Mouse (Mus musculus): Measurements from ENCODE around the gene Ugt3a2.

Gene Ugt3a2

DNA sequence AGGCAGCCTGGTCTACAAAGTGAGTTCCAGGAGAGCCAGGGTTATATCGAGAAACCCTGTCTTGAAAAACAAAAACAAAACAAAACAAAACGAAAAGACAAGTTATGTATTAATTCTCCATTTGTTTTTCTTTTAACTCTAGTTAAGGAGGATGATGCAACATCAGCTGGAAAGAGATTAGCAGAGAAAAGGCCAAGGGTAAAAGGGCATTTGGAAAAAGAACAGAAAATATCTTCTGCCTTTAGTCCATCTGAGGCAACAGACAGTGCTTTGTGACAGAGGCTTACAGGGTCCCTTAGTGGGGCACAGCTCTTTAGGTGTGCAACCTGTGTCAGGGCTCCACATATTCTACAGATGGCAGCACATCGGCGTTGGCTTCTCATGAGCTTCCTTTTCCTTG lies at the start of gene Ugt3a2:
Ugt3a2 (plus strand) TSS at position 210 of the 400 bp plus-strand sequence.
- no peak for ATAC-seq (ENCODE audit: low TSS enrichment)

DNA sequence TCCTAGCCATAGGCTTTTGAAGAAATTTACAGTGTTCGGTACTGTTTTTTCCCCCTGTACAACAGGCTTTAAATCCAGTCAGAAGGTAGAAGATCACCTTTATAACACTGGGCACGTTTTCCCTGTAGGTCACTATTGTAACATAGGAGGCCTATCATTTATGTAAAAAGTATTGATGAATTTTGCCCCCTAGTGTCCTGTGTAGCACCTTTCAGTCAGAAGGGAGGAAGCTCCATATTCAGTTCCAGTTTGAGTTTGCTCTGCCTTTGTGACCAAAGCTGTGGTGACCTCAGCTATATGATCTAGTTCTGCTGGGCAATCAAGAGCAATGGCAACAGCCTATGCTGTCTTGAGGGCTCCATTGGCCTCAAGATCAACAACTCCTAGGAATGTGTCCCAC lies 45.7 kb upstream of the Ugt3a2 start:
- no peak for ATAC-seq (ENCODE audit: low TSS enrichment)

DNA sequence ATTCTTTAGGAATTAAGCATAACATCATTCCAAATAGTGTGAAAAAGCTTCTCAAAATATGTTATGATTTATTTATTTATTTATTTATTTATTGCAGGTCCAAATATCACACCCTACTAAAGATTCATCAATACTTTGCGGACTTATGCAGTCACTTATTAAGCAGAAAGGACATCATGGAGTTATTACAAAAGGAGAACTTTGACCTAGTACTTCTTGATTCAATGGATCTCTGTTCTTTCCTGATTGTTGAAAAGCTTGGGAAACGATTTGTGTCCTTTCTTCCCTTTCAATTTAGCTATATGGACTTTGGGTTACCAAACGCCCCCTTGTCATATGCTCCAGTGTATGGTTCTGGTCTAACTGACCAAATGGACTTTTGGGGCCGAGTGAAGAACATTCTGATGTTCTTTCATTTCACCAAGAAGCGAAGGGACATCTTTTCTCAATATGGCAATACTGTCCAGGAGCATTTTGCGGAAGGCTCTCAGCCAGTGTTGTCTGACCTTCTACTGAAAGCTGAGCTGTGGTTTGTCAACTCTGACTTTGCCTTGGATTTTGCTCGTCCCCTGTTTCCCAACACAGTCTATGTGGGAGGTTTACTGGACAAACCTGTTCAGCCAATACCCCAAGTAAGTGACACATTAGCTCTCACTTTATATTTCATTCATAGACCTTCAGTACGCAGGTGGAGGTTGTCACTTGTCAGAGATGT lies 29.2 kb upstream of the Ugt3a2 start:
- no peak for ATAC-seq (ENCODE audit: low TSS enrichment)

- ATAC-seq (ENCODE audit: low TSS enrichment) = no peak
These were observed 754 bp upstream of the Ugt3a2 start for GRCm38 (mm10) chr15:9334596-9334995.

DNA sequence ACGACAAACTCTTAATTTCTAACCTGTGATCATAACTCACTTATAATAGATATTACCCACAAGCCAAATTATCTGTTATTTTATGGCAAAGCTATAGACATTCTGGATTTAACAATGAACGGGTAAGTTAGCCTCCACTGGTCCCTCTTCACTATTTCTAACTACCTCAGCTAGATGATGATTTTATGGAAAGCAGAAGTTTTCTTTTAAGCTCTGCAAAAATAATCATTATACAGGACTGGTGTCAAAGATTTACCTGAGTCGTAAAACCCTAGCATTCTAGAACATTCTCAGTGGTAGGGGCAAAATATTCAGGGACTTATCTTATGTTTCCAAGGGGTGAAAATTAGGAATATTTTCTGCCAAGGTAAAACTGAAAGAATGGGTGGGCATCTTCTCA lies 1.3 kb downstream of the Ugt3a2 start:
- ATAC-seq (ENCODE audit: low TSS enrichment) = no peak

- ATAC-seq (ENCODE audit: low TSS enrichment) = no peak
These were observed 1.7 kb downstream of the Ugt3a2 start for GRCm38 (mm10) chr15:9337021-9337420.

- ATAC-seq (ENCODE audit: low TSS enrichment) = no peak
These were observed 13.4 kb downstream of the Ugt3a2 start for GRCm38 (mm10) chr15:9348739-9349138.

DNA sequence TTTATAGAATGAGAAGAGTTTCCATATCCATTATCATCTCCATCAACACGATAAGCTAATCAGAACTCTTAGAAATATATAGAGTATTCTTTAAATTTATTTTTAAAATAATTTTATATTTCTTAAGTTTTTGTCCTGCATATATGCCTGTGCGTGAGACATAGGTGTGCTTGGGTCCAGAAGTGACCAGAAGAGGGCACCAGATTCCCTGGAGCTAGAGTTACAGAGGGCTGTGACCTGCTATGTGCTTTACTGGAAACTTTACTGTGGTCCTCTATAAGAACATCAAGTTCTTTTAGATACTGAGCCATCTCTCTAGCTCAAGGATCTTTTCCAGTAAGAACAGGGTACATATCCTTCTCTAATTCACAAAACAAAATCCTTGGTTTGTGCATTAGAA lies 27.5 kb downstream of the Ugt3a2 start:
- no peak for ATAC-seq (ENCODE audit: low TSS enrichment)

- no peak for ATAC-seq (ENCODE audit: low TSS enrichment)
These were observed 33.4 kb downstream of the Ugt3a2 start for GRCm38 (mm10) chr15:9368774-9369173.

DNA sequence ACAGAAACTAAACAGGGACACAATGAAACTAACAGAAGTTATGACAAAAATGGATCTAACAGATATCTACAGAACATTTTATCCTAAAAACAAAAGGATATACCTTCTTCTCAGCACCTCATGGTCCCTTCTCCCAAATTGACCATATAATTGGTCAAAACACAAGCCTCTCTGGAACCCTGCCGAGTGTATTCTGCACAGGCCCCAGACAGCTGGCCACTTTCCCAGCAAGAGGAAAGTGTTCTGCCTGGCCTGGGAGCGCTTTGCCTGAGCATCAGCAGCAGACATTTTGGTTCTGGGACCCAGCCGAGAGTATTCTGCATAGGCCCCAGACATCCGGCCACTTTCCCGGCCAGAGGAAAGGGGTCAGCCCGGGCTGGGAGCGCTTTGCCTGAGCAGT lies 40.9 kb downstream of the Ugt3a2 start:
- ATAC-seq (ENCODE audit: low TSS enrichment) = no peak

DNA sequence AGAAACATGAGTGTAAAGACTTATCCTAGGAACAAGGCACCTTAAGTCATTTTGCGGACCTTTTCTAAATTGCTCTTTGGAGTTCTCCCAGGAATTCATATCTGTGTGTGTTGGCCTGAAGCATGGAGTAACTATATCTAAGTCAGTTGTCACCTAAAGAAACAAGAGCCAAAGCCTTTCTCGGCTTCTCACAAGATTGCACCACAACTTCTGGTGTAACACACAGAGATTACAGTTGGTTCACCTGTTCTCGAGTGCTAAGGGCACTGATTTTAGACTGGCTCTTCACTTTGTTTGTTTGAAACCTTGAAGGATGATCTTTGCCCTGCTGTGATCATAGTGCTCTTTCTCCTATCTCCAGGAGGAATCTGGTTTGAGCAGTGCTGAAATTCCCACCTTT lies 74.1 kb downstream of the Ugt3a2 start:
- ATAC-seq (ENCODE audit: low TSS enrichment) = no peak

Measured in frontal cortex, adult (tissue).